Mouse (Mus musculus) mesoderm, embryonic 11.5 days (tissue): ENCODE data around the gene Hoxa10.
A peak's percentile ranks its signal among the peaks of the same experiment; 100 is the strongest.

Source experiments
- DNase-seq: peaks from one replicate; pipeline ENCODE4 v3.0.0-alpha.2; 2012; ENCODE audit warnings: low read depth, low spot score

The Hoxa10 gene

DNA sequence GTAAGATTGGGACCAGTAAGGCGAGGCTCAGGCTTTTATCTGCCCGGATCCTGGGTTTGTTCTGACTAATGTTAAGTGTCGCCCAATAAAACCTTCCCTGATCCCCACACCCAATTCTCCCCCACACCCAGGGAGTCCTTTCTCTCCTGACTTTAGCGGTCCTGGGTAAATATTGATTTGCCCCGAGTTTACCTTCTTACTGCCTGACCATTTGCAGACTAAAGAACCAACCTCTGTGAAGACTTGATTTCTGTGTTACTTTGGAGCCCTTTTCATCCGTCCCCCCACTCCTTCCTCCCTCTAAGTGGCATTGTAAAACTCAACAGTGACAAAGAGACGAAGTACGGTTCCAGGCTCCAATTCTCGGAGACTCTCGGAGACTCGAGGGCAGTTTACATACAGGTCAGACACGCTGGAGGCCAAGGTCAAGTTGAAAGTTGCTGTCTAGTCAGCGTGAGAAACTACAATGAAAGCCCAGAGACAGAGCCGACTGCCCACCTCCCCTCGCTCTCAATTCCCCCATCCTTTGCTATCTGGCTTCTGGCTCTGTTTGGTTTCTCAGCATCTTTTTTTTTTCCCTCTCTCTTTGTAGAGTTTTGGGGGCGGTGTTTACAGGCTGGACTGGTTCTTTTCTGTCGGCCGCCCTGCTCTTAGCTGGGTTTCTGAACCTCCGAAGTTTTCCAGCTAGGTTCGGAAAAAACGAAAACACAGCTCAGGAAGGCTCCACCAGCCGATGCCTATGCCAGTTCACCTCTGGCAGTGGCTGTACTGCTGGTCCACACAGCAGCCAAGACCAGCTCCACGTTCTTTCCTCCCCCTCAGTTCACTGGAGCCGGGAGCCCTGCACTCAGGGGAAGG is 22.0 kb upstream of the Hoxa10 start:
- DNase-seq = no peak

DNA sequence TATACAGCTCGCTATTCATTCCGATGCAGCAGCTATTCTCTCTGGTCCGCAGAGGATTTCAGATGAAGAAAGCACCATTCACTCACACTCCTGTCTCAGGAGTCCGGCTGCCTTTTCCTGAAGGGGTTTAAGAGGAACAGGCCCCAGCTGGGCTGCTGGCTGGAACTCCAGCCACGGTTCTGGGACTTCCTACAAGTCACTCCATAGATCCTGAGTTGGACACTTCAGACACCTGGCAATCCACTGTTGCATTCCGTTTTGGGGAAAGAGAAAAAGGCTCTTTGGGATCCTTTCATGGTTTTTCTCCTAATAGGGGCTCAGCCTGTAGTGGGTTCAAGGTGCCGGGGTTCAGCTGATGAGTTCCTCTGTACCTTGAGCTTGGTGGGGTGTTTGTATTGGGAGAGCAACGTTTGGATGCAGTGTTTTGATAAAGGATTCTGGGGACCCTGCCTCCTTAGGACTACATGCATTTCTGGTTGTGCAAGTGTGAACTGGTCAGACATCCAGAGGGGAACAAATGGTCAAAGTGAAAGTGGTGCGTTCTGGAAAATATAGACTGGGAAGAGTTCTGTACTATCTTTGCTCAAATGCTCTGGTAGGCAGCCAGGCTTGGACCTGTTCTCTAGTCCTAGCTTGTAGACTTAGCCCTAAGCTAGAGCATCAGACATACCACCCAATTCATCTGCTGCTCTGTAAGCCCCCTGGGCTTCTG is 21.3 kb upstream of the Hoxa10 start:
- DNase-seq = no peak

DNA sequence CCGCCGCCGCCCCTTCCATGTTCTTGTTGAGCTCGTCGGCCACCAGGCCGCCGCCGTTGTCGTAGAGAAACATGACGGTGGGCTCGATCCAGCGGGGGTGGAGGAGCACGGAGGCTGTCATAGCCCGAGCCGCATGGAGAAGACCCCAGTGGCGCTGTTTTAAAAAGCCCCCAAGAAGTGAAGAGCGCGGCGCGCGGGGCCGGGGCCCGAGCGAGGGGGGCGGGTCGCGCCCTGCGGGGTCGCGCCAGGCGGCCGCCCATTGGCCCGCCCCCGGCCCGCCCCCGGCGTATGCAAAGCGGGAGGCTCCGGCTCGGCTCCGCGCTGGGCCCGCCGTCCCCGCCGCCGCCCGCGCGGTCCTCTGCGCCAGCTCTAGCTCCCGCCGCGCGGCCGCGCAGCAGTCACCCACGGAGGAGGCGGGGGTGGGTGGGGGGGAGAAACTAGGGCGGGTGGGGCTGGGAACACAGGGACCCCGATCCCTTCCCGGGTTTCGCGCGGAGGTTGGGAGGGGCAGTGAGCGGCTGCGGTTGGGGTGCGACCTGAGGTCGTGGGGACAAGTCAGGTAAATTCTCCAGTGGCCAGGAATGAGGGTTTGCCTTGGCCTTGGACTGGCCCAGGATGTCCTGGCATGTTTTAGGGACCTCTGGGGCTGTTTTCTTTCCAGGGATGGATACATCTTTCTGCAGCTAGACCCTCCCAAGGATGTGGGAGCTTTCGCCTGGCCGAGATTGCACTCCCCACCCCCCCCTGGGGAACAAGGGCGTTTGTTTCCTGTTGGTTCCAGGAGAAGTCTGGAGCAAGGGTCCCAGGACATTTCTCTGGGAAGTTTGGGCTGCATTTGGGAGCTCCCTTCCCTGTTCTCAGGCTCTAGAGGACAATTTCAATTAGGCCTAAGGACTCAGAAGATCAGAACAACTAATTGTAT is 20.3 kb upstream of the Hoxa10 start, which contains the start of gene Hoxa13:
TSS of gene Hoxa13 (minus strand) at position 227 of the 922 bp plus-strand sequence.
- DNase-seq = no peak

DNA sequence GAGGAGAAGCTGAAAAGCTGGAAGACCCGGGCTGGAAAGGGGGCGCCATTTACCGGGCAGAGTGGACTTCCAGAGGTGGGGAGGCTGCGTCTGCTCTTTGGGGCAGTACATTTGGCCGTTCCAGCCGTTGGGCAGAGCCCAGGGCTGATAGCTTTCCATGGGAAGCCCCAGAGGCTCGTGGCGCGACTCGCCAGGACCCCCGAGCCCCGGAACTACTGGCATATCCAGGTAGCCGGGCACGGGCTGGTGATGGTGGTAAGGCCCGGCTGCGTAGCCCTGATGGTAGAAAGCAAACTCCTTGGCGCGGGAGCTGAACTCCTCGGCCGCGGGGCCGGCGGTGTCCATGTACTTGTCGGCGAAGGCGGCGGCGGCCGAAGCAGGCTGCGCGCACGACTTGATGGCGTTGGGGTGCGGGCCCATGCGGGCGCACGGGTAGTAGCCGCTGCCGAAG is 19.2 kb upstream of the Hoxa10 start:
- no peak for DNase-seq

DNA sequence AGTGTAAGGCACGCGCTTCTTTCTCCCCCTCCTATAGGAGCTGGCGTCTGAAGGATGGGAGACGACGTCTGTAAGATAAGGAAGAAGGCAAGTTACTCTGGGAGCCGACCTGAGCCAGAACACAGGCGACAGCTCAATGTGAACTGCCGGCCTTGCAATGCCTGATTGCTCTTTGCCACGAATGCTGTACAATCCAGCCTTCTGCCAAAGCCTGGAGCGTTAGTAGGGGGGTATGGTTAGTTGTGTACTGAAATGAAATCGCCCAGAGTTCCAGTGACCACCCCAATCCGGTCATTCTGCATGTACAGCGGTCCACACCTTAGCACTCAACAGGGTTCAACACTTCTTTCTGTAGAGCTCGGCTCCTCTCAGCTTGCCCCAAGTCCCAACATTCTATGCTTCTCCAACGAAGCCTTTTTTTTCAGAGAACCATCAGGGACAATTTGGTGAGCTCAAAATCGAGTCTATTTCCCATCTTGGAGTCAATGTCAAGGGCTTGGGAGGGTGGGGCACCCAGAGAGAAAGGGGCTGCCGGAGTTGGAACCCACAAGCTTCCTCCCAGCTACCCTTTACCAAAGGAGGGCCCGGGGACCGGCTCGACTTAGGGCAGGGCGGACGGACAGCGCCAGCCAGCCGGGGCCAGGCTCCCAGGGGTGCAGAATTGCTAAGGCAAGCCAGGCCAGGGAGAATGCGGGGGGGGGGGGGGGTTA is 18.6 kb upstream of the Hoxa10 start:
- DNase-seq = no peak

DNA sequence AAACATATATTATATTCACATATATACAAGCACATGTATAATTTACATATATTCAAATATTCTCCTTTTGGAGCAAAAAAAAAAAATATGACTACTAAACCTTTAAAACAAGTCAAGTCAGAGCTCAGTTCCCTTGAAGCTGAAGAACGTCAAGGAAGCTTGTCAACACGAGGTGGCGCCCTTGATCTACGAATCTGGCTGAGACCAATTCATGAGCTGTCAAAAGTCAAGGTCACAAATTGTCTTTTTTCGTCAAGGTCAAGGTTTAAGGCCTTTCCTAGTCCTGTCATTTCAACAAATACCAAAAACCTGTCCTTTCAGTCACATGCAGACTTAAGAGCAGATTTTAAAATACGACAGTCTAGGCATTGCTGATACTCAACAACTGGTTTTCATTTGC is 16.3 kb upstream of the Hoxa10 start:
- DNase-seq = peak; percentile 88

DNA sequence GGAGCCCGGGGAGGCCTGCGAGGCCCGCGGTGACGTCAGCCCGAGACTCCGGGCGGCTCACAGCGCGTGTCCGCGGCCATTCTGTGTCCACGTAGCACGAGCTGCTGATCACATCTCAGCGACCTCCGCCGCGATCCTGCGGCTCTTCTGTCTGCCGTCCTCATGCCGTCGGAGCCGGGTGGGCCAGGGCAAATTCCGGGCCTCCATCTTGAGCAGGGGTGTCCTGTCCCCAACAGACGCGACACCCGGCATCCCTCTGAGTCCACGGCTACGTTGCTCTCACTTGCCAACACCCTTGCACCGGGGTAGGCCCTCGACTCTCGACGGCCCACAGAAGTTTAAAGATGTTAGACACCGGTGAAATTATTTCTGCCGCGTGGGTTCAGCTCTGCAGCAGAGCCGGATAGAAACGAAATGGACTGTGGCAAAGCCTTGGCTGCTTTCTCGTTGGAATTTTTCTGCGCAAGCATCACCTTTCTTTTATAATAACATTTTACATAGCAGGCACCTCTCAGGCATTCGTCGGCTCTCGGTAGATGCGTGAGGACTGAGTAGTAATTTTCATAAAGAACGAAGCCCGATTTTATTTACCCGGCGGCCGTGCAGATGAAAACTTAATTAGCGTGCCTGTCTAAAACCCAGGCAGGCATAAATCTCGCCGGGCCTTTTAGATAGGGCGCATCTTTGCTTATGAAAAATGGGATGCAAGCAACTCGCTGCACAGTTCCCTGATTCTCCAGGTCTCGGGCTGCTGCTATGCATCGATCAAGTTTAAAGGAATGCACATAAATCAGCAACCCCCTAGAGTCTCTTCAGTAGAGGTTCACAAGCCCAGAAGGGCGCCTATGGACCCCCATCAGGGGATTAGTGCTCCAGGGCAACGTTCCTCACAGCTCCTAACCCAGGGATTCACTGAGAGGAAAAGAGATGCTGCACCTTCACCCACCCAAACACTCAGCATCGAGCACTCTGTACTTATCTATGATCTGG is 13.2 kb upstream of the Hoxa10 start:
- no peak for DNase-seq

DNA sequence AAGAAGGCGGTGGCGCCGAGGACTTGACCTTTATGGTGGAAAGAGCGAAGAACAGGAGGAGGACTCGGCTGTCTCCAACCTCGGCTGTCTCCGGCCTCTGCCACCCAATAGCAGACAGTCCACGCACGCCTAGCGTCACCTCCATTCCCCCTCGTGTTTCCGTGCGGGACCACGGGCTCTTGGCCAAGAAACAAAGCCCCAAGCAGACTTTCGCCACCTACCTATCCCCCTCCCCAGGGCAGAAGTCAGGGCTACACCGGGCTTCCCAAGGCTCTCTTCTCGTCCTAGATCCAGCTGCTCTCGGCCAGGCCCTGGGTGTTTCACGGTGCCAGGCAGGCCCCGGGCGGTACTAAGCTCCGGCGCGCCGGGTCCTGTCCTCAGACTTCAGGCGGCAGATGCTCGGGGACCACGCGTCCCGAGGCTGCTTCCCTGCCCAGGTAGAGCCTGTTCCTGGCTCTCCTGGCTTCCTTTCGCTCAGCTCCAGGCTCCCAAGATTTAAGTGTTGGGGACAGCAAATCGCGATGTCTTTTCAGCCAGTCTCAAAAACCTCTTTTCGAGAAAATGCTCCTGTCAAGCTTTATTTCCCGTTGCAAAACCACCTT is 12.2 kb upstream of the Hoxa10 start:
- DNase-seq = no peak

DNA sequence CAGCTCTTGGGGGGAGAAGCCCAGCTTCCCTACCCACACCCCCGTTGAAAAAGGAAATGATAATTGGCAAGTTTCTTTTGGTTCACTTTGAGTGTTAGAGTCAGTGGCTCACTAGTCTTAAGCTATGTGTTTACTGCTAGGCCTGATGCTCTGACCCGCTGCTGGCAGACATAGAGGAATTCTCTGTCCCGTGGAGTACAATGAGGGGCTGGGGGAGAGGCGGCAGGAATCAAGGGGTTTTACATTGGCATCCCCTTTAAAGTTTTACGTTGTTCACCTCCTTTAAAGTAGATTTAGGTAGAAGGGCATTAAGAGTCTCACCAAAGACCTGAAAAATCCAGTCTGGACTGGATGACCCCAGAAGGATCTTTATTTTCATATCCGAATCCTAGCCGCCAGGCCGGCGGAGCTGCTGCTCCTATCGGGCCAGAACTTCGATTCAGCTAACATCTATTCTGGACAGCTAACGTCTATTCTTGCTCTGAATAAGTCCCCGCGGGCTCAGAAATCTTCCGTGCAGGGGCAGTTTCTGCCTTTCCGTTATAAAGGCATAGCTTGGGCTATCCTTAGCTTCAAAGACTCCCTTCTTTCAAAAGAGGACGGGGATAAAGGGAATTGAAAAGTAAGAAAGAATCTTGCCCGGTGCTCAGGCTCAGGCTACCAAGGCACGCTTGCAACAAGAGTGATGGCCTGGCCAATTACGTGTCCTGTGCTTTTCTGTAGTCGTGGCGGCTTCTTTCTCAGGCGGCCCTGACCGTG is 11.5 kb upstream of the Hoxa10 start:
- DNase-seq = no peak

DNA sequence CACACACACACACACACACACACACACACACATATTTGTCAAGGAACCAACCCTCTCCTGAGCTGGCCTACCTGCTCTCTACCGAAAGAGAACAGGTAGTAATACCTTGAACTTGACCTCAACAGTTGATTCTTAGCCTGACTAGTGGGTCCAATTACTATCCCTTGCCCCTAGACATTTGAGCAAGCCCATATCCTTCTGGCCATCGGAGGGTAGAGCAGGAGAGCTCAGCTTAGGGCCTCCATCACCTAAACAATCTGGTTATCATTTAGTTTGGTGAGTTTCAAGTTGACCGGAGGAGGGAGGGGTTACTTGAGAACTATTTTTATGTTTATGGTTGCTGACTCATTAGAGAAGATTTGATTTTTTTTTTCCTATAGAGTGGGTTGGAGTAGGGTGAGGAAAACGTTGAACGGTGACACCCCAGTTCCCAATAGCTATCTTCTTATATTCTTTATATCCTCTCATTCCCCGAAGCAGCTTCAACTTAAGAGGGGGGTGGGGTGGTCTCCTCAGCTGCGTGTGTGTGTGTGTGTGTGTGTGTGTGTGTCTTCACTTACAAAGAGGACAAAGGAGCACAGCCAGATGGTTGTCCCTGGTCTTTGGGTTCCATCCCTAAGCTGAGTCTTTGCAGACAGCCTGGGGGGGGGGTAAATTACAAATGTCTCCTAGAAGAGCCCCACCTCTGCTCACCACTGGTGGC is 10.7 kb upstream of the Hoxa10 start:
- DNase-seq = no peak

DNA sequence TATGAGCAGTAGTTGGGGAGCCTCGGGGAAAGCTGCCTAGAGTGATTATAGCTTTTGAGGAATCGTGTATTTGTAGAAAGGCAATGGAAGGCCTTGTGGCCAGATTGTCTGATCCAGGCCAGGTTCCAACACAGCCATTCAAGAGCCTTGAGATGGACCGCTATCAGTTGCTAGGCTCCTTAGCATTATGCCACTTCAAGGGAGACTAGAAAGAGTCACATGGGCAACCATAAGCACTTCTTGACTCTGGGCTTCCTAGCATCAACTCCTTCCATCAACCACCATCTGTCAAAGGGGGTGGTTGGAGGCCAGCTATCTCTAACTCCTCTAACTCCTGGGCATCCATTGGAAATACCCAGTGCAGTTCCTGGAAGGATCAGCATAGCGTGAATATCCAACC is 9.2 kb upstream of the Hoxa10 start:
- DNase-seq = no peak

DNA sequence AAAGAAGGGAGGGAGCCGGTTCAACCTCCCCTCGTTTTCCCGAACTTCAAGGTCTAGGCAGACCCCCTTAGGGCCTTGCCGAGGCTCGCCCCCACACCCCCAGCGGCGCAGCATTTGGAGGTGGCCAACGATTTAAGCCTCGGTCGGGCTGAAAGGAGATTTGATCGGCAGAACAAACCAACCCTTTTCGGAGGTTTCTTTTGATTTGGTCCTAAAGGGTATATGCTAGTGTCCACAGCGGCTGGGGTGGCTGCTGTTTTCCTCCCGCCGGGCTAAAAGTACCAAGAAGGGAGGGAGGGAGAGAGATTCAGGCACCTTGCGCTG is 8.7 kb upstream of the Hoxa10 start:
- DNase-seq = no peak

DNA sequence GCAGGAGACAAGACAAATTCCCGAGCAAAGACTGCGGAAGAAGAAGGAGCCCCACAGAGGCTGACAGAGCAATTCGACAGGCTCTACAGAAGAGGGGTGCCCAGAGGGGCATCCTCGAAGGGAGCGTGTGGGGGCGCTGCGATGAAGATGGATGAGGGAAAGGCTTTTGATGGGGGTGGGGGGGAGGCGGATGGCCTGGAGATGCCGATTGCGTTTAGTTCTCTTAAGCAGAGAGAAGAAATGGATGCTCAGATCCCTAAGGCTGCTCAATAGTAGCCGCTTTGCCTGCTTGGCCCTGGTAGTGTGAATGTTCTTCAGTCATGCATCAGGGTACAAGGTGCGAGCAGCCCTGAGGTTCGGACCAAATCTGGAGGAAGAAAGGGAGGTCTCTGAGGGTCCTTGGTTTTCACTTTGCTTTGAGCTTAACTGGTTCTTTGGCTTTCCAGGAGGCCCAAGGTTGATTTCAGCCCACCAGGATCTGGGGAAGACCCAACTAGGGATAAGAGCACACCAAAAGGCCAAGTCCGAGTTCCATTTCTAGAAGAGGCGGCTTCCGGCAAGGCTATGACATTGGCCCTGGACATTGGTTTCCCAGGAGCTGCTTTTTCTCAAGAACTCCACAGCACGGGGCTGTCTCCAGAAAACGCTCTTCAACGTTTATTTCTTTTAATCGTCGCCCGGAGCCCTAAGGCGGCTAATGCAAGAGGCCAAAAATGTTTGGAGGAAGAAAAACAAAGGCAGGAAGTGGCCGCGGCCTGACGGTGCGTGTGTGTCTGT is 8.2 kb upstream of the Hoxa10 start:
- DNase-seq = no peak

DNA sequence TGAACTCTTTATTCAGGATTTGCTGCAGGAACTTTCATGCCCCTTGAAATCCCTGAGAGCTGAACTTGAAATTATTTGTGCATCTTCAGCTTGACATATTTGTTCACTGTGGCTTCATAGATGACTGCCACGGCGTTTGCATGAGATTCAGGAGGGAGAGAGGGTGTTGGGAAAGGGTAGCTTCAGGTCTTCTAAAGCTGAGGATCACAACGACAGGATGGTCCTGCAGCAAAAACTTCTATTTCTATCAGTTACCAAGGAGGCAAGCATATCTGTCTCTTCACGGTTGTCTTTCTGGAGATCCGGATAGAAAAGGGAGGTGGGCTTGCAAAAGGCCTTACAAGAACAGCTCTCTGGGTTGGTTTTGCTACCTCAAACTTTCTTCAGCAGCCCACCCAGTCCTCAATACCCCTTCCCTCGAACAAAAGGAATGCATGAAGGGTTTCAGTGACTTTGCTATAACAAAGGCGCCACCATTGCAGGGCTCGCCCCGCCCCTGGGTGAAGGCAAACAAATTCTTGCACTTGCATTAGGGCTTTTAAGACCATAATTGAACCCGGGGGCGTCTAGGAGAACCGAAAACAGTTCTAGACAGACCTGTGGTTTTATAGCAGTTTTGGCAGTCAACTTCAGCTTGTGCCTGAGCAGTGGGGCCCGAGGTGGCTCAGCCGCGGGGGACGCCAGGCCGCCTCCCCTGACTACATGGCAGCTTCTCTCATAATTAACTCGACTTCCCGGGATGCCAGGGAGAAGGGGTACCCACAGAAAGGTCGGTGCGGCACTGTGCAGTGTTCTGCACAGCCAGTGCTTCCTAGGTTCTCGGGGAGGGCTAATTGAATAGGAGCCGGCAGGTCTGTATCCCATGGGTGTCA is 7.3 kb upstream of the Hoxa10 start:
- no peak for DNase-seq

DNA sequence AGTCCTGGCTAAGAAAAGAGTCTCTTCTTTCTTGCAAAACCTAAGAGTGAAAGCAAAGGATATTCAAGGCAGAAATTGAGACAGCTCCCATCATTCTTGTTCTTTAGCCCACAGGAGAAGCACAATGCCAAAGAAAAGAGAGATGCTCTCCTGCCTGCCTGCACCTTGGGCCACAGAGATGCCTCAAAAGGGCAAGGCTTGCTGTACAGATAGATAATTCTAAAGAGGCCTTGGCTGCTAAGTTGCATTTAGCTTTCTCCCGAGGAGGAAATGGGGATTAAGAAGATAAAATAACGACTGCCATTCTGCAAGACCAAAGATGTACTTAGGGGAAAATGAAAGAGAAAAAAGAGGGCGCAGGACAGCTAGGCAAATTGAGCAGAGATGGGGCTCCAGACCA is 6.3 kb upstream of the Hoxa10 start:
- no peak for DNase-seq

DNA sequence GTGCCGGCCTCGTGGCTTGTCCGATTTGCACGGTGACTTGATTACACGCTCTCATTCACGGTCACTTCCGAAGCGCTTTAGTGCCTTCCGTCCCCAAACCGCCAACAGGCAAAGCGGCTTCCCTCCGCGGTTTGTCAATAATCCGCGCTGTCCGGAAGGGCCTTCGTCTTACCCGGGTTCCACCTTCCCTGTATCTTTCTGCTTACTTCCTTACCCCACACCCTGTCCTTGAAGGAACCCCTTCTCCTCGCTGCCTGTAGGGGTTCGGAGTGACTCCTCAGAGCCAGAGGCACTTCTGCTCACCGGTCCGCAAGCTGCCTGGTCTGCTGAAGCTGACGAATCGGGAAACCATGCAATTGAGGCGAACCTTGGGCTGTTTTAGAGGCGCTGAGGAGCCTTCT is 5.7 kb upstream of the Hoxa10 start:
- DNase-seq = no peak

DNA sequence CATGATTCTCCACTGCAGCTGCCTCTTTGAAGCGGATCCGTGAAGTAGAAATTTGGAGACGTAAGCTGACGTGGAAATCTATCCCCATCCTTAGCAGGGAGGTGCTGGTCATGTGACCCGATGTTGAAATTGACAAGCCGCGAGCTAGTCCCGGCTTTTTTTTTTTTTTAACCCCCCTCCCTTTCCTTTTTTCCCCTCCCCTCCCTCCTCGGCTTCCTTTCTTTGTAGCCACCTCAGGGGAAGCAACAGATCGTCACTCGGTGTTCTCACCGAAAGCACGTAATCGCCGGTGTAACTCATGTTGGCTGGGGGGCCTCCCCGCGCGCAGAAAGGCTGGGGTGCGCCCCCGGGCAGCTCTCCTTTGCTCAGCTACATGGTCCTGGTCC is 5.1 kb upstream of the Hoxa10 start, which contains the start of gene Hoxa11:
TSS of gene Hoxa11 (minus strand) at position 54 of the 386 bp plus-strand sequence.
- no peak for DNase-seq
